Comparison of ENCODE assay signal across 16 mouse cellular contexts in the genomic region with DNA sequence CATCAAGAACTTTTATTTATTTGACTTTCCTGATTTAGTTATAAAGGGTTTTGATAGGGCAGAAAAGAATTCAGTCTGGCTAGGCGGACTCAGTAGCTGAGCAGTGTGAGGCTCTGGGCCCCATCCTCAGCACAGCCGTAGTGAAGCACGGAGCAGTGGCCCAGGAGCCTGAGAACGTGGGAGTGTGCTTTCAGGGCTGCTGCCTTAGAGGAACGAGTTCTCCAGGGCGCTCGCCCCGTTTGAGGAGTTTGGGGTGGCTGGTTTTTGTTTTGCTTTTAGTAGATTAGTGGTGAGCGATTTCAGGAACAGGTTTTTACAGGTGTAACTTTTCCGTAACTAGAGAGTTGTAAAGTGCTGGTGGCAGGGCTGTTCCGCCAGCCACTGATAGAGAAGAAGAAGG. TPM values are rescaled to one million over a fixed set of nuclear protein-coding genes. Genes with fewer than 3 reads are reported as not detected.
DNase-seq lines count a peak whose midpoint lies in the region; ATAC-seq and TF ChIP-seq lines count a peak whose summit lies in the region.
"Had no signal": no experiment of that assay in that cellular context is flagged by ENCODE, and none has a peak within 500 bp of the region (broad histone marks: within the 10 kb centered on the region; RNA-seq: fewer than 3 reads in every experiment).

No protein-coding gene starts in this region.

- H3K9ac ChIP-seq in heart, postnatal 0 days (replicated peaks; ENCODE audit: low read depth, low read length) = peak overlapping the region; percentile 14; the same call in 1 of the 2 replicates
- H3K9ac ChIP-seq in lung, postnatal 0 days (replicated peaks; ENCODE audit: low read depth) = no peak overlapping the region
- H3K9ac ChIP-seq in limb, embryonic 13.5 days = 0 out of 2 replicates have a peak overlapping the region, but pooled peaks have one; percentile 43
- no peak overlapping the region for H3K9ac ChIP-seq in hindbrain, embryonic 11.5 days (ENCODE audit: low read depth, low read length)
- no peak overlapping the region for H3K9ac ChIP-seq in midbrain, embryonic 16.5 days (ENCODE audit: low read depth, low read length)

- 0 out of 2 replicates have a peak overlapping the region, but pooled peaks have one; percentile 10 for H3K4me2 ChIP-seq in heart, postnatal 0 days (ENCODE audit: low read depth, low read length)
- H3K4me2 ChIP-seq in lung, postnatal 0 days (replicated peaks; ENCODE audit: low read depth, low read length) = no peak overlapping the region
- H3K4me2 ChIP-seq in limb, embryonic 13.5 days (replicated peaks) = peak overlapping the region; percentile 9; the same call in 1 of the 2 replicates
- H3K4me2 ChIP-seq in hindbrain, embryonic 11.5 days (replicated peaks; ENCODE audit: low read depth, low read length) = no peak overlapping the region
- H3K4me2 ChIP-seq in midbrain, embryonic 16.5 days (ENCODE audit: low read length) = no peak overlapping the region
- H3K4me2 ChIP-seq: neural tube, embryonic 13.5 days had no signal

- intact Hi-C loops in heart, postnatal 14 days (cut with DNase I) = no loop called here

- H3K4me1 ChIP-seq in heart, postnatal 0 days (ENCODE audit: control insufficient read depth, insufficient read depth) = peaks cover 67% of the 10 kb centered on the region
- H3K4me1 ChIP-seq in lung, postnatal 0 days (ENCODE audit: insufficient read depth, low read depth, low read length) = peaks cover 35% of the 10 kb centered on the region
- H3K4me1 ChIP-seq in limb, embryonic 13.5 days = peaks cover 95% of the 10 kb centered on the region
- no peaks in the 10 kb centered on the region for H3K4me1 ChIP-seq in hindbrain, embryonic 11.5 days (replicated peaks; ENCODE audit: control insufficient read depth, insufficient read depth, low read length)
- H3K4me1 ChIP-seq in midbrain, embryonic 16.5 days (ENCODE audit: control insufficient read depth, insufficient read depth, low read length) = peaks cover 13% of the 10 kb centered on the region

- TF ChIP-seq EP300 in heart, postnatal 0 days (IDR thresholded peaks at IDR 0.05; ENCODE audit: low read depth) = no peak
- TF ChIP-seq EP300 in lung, postnatal 0 days (IDR thresholded peaks at IDR 0.05) = no peak

- peak overlapping the region; percentile 69 for H3K27ac ChIP-seq in heart, postnatal 0 days (ENCODE audit: low read depth)
- H3K27ac ChIP-seq in lung, postnatal 0 days (ENCODE audit: low read length) = peak overlapping the region; percentile 38; the same call in 1 of the 2 replicates
- no peak overlapping the region for H3K27ac ChIP-seq in limb, embryonic 13.5 days
- no peak overlapping the region for H3K27ac ChIP-seq in hindbrain, embryonic 11.5 days (ENCODE audit: low read depth, low read length)
- no peak overlapping the region for H3K27ac ChIP-seq in midbrain, embryonic 16.5 days (ENCODE audit: low read length)
- H3K27ac ChIP-seq: neural tube, embryonic 13.5 days had no signal

- H3K27me3 ChIP-seq in heart, postnatal 0 days (ENCODE audit: control insufficient read depth, insufficient read depth, low read length) = no peaks in the 10 kb centered on the region
- no peaks in the 10 kb centered on the region for H3K27me3 ChIP-seq in lung, postnatal 0 days (replicated peaks; ENCODE audit: insufficient read depth, low read length)
- H3K27me3 ChIP-seq in limb, embryonic 13.5 days = no peaks in the 10 kb centered on the region
- H3K27me3 ChIP-seq in hindbrain, embryonic 11.5 days (ENCODE audit: control insufficient read depth, insufficient read depth, low read length) = no peaks in the 10 kb centered on the region
- no peaks in the 10 kb centered on the region for H3K27me3 ChIP-seq in midbrain, embryonic 16.5 days (ENCODE audit: control insufficient read depth, insufficient read depth, low read depth, low read length)
- H3K27me3 ChIP-seq: CH12.LX; embryonic facial prominence, embryonic 12.5 days; neural tube, embryonic 13.5 days; Patski had no signal

- no peaks in the 10 kb centered on the region for H3K9me3 ChIP-seq in heart, postnatal 0 days (replicated peaks; ENCODE audit: control insufficient read depth, low read length)
- H3K9me3 ChIP-seq in lung, postnatal 0 days (ENCODE audit: low read length) = no peaks in the 10 kb centered on the region
- no peaks in the 10 kb centered on the region for H3K9me3 ChIP-seq in limb, embryonic 13.5 days
- H3K9me3 ChIP-seq in hindbrain, embryonic 11.5 days (ENCODE audit: control insufficient read depth, low read length) = no peaks in the 10 kb centered on the region
- H3K9me3 ChIP-seq in midbrain, embryonic 16.5 days (replicated peaks; ENCODE audit: control insufficient read depth, low read length, poor library complexity, severe bottlenecking) = no peaks in the 10 kb centered on the region
- H3K9me3 ChIP-seq: embryonic facial prominence, embryonic 12.5 days; neural tube, embryonic 13.5 days had no signal

- H3K4me3 ChIP-seq in heart, postnatal 0 days (ENCODE audit: low read depth, low read length) = no peak overlapping the region
- no peak overlapping the region for H3K4me3 ChIP-seq in lung, postnatal 0 days (ENCODE audit: low read depth, low read length)
- H3K4me3 ChIP-seq in limb, embryonic 13.5 days = no peak overlapping the region
- H3K4me3 ChIP-seq in hindbrain, embryonic 11.5 days (ENCODE audit: low read depth, low read length) = no peak overlapping the region
- H3K4me3 ChIP-seq in midbrain, embryonic 16.5 days (ENCODE audit: low read depth, low read length) = no peak overlapping the region
- H3K4me3 ChIP-seq: embryonic facial prominence, embryonic 12.5 days; neural tube, embryonic 13.5 days had no signal

- no peak for DNase-seq in heart, postnatal 0 days (ENCODE audit: low spot score)
- no peak for DNase-seq in heart, postnatal 14 days
- no peak for DNase-seq in lung, postnatal 0 days (ENCODE audit: low spot score)
- DNase-seq in lung, postnatal 36 days = no peak
- no peak for DNase-seq in hindbrain, embryonic 11.5 days (ENCODE audit: low spot score)
- no peak for DNase-seq in layer of hippocampus, adult 9-10 months (ENCODE audit: low spot score)
- DNase-seq: cerebellum, adult 9-11 months; retina, postnatal 1 day; spleen, adult 18-20 months had no signal

- 0 out of 2 replicates have a peak, but pooled peaks cover 1% of the 10 kb centered on the region for H3K36me3 ChIP-seq in heart, postnatal 0 days (replicated peaks; ENCODE audit: control insufficient read depth, insufficient read depth, low read length)
- no peaks in the 10 kb centered on the region for H3K36me3 ChIP-seq in lung, postnatal 0 days (ENCODE audit: insufficient read depth, low read length)
- H3K36me3 ChIP-seq in limb, embryonic 13.5 days = no peaks in the 10 kb centered on the region
- H3K36me3 ChIP-seq in hindbrain, embryonic 11.5 days (ENCODE audit: control insufficient read depth, insufficient read depth, low read length) = no peaks in the 10 kb centered on the region
- H3K36me3 ChIP-seq in midbrain, embryonic 16.5 days (ENCODE audit: control insufficient read depth, insufficient read depth, low read length) = no peaks in the 10 kb centered on the region
- H3K36me3 ChIP-seq: embryonic facial prominence, embryonic 12.5 days; neural tube, embryonic 13.5 days had no signal

- ATAC-seq in heart, postnatal 0 days (ENCODE audit: insufficient read depth, low read depth) = no peak
- no peak for ATAC-seq in lung, postnatal 0 days
- ATAC-seq in limb, embryonic 13.5 days (ENCODE audit: low FRiP score, low read depth) = no peak
- no peak for ATAC-seq in hindbrain, embryonic 11.5 days (ENCODE audit: low FRiP score)
- no peak for ATAC-seq in midbrain, embryonic 16.5 days
- ATAC-seq: hindbrain, postnatal 0 days; Patski had no signal

- no peak for TF ChIP-seq CTCF in heart, postnatal 0 days (IDR thresholded peaks at IDR 0.05; ENCODE audit: low read depth)
- TF ChIP-seq CTCF in lung, postnatal 0 days (IDR thresholded peaks at IDR 0.05) = no peak

- 47% methylated on average over 11 of the region's 11 CpGs for WGBS in heart, postnatal 0 days
- 63% methylated on average over 11 of the region's 11 CpGs for WGBS in lung, postnatal 0 days
- WGBS in limb, embryonic 13.5 days = 38% methylated on average over 11 of the region's 11 CpGs
- 77% methylated on average over 11 of the region's 11 CpGs for WGBS in hindbrain, embryonic 11.5 days
- 75% methylated on average over 11 of the region's 11 CpGs for WGBS in midbrain, embryonic 16.5 days

RNA-seq across cellular contexts. Expression of a gene that starts 13.1 kb away (rescaled TPM):
- total RNA-seq in heart, postnatal 0 days (2014; rRNA removed; ENCODE audit: low replicate concordance) = 84.1 and 115 TPM in 2 replicates
- polyA plus RNA-seq in heart, postnatal 0 days (2015; fragmentation: Nextera tagmentation; extraction: Ambion mirVana) = 42.8 and 45.2 TPM in 2 replicates
- total RNA-seq in heart, postnatal 14 days (2021) = 10 to 100 TPM; 62.2 to 66.8 TPM
- polyA plus RNA-seq in lung, postnatal 0 days (2015; fragmentation: Nextera tagmentation; extraction: Ambion mirVana) = 87.3 and 96.6 TPM in 2 replicates
- polyA plus RNA-seq in limb, embryonic 13.5 days (2015; fragmentation: Nextera tagmentation; extraction: Ambion mirVana) = 60.7 and 61.3 TPM in 2 replicates
- polyA plus RNA-seq in hindbrain, embryonic 11.5 days (2014; fragmentation: Nextera tagmentation; extraction: Ambion mirVana) = 30.3 and 33.4 TPM in 2 replicates
- polyA plus RNA-seq in midbrain, embryonic 16.5 days (2015; fragmentation: Nextera tagmentation; extraction: Ambion mirVana) = 40.2 and 40.7 TPM in 2 replicates

Comparison
In these comparisons a context has a peak if more than half of its experiments do, and no peak if none do; other contexts are left out.
1. H3K27ac ChIP-seq: peak in heart, postnatal 0 days (single experiment) and lung, postnatal 0 days (single experiment); none in limb, embryonic 13.5 days (single experiment), hindbrain, embryonic 11.5 days (single experiment) and midbrain, embryonic 16.5 days (single experiment).
2. H3K4me2 ChIP-seq: peak in heart, postnatal 0 days (single experiment) and limb, embryonic 13.5 days (single experiment); none in lung, postnatal 0 days (single experiment), hindbrain, embryonic 11.5 days (single experiment) and midbrain, embryonic 16.5 days (single experiment).
3. H3K9ac ChIP-seq: peak in heart, postnatal 0 days (single experiment) and limb, embryonic 13.5 days (single experiment); none in lung, postnatal 0 days (single experiment), hindbrain, embryonic 11.5 days (single experiment) and midbrain, embryonic 16.5 days (single experiment).